Mouse (Mus musculus): ENCODE data around the gene Arl4c. TPM values are rescaled to one million over a fixed set of nuclear protein-coding genes. Genes with fewer than 3 reads are reported as not detected.
A peak's percentile ranks its signal among the peaks of the same experiment; 100 is the strongest.
"Not testable (repeated sequence)": the region's sequence is repeated elsewhere in the genome, so short reads cannot be mapped to it uniquely, and the experiment has no call there.

The Arl4c gene
- polyA plus RNA-seq, 1 experiment from 2014 or later, result 12.1 TPM

DNA sequence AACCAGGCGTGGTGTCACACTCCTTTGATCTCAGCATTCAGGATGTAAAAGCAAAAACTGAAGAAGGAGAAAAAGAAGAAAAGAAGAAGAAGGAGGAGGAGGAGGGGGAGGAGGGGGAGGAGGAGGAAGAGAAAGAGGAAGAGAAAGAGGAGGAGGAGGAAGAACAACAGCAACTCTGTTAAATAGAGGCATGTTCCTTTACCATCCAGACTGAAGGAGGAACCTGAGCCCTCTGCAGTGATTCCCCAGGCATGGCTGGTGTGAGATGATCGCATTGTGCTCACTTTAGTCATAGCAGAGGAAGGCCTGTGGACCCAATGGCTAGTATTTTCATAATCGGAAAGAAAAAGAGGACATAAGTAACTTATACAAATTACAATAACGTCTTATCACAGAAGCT lies 59.3 kb downstream of the Arl4c start:
- H3K9ac ChIP-seq (ENCODE audit: low read length), result no peak overlapping the region
- 86% methylated on average over 4 of the region's 4 CpGs for WGBS
- no peaks in the 10 kb centered on the region for H3K36me3 ChIP-seq (ENCODE audit: control insufficient read depth, insufficient read depth, low read length)
- H3K4me3 ChIP-seq (ENCODE audit: low read depth, low read length), result no peak overlapping the region
- no peak overlapping the region for H3K4me2 ChIP-seq
- DNase-seq (ENCODE audit: low spot score, missing footprints) (no peak), ATAC-seq (ENCODE audit: low FRiP score) (no peak)
- no peaks in the 10 kb centered on the region for H3K9me3 ChIP-seq (ENCODE audit: control insufficient read depth, low read length)
- H3K27me3 ChIP-seq (ENCODE audit: control insufficient read depth, insufficient read depth, low read length), result no peaks in the 10 kb centered on the region
- H3K27ac ChIP-seq (ENCODE audit: low read depth, low read length), result no peak overlapping the region
- H3K4me1 ChIP-seq (ENCODE audit: control insufficient read depth, insufficient read depth, low read length), result peaks cover 7% of the 10 kb centered on the region; the same call in 1 of the 2 replicates

DNA sequence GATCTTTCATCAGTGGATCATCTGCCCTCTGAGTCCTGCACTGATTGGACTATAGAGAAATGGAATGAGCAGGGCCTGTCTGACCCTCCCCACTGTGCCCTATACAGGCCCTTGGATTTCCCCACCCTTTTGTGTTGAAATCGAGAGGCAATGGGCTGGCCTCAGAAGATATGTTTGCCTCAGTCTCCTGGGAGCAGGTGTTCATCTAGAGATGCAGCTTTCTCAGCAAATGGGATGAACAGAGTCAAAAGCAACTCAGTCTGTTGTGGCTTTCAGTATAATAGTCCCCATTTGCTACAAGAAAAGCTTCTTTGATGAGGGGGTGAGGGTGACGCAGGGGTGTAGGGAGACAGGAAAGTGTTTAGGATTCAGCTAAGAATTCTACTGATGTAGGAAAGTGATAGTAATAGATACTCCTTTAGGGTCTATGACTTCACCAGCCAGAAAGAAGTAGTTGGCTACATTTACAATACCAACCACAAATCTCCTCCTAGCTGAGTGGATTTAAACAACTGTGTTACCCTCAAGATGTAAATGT lies 60.3 kb downstream of the Arl4c start:
- Histone ChIP-seq H3K9me3 (ENCODE audit: control insufficient read depth, low read length) (no peaks in the 10 kb centered on the region), H3K4me2 (no peak overlapping the region), H3K36me3 (ENCODE audit: control insufficient read depth, insufficient read depth, low read length) (no peaks in the 10 kb centered on the region), H3K9ac (ENCODE audit: low read length) (no peak overlapping the region), H3K4me3 (ENCODE audit: low read depth, low read length) (no peak overlapping the region), H3K4me1 (ENCODE audit: control insufficient read depth, insufficient read depth, low read length) (peaks cover 7% of the 10 kb centered on the region; the same call in 1 of the 2 replicates), H3K27ac (ENCODE audit: low read depth, low read length) (no peak overlapping the region), H3K27me3 (ENCODE audit: control insufficient read depth, insufficient read depth, low read length) (no peaks in the 10 kb centered on the region)
- no peak for ATAC-seq (ENCODE audit: low FRiP score)
- 75% methylated on average over 2 of the region's 2 CpGs for WGBS
- DNase-seq (ENCODE audit: low spot score, missing footprints), result no peak

DNA sequence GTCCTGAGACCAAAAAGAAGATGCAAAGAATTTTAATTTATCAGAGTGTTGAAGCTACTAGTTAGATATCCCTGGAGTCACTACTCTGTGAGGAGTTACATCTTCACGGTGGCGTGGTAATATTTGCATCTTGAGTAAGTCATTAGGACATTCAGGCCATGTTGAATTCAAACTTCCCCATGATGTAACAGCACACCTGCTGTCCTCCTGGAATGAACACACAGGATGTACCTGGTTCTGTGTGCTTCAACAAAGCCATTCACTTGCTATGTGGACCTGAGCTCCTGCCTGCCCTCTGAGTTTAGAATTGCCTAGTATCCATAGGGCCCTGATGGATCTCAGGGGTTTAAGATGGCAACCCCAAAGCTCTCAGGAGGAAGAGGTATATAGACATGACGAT lies 60.8 kb downstream of the Arl4c start:
- no peak overlapping the region for H3K9ac ChIP-seq (ENCODE audit: low read length)
- peaks cover 7% of the 10 kb centered on the region; the same call in 1 of the 2 replicates for H3K4me1 ChIP-seq (ENCODE audit: control insufficient read depth, insufficient read depth, low read length)
- no peak overlapping the region for H3K27ac ChIP-seq (ENCODE audit: low read depth, low read length)
- no peaks in the 10 kb centered on the region for H3K36me3 ChIP-seq (ENCODE audit: control insufficient read depth, insufficient read depth, low read length)
- WGBS, result 93% methylated on average over 3 of the region's 3 CpGs
- H3K4me3 ChIP-seq (ENCODE audit: low read depth, low read length), result no peak overlapping the region
- ATAC-seq (ENCODE audit: low FRiP score) (no peak), DNase-seq (ENCODE audit: low spot score, missing footprints) (no peak)
- H3K4me2 ChIP-seq, result no peak overlapping the region
- no peaks in the 10 kb centered on the region for H3K27me3 ChIP-seq (ENCODE audit: control insufficient read depth, insufficient read depth, low read length)
- no peaks in the 10 kb centered on the region for H3K9me3 ChIP-seq (ENCODE audit: control insufficient read depth, low read length)

DNA sequence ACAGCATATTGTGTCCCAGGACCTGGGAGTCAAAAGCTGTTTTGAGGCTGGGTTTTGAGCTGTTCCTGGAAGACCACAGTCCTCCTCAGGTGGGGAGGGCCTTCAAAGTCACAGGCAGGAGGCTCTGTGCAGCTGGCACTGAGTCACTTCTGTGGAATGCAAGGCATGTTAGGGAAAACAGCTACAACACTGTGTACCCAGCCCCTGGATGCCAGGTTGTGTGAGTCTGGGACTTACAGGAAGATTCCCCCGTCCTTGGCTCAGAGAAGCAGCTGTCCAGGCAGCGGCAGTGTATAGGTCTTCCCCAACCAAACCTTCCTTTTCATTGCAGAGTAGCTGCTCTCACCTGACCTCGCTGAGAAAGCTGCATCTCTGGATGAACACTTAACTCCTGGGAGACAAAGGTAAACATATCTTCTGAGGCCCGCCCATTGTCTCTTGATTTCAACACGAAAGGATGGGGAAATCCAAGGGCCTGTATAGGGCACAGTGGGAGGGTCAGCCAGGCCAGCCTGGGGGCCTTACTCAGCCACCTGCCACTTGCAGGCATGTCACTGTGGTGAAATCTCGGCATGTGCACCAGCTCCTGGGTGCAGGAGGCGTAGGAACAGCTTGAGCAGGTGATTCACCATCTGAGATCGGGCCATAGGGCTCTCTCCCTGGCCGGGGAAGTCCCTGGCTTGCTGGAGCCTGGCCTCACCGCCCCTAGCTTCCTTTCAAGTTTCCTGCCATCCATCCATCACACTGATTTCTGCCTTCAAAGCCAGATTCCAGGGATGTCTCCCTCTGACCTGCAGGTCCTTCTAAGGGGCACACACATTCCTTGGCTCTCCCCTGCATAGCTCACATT lies 62.4 kb downstream of the Arl4c start:
- Histone ChIP-seq H3K9me3 (ENCODE audit: control insufficient read depth, low read length) (no peaks in the 10 kb centered on the region), H3K4me1 (ENCODE audit: control insufficient read depth, insufficient read depth, low read length) (peaks cover 7% of the 10 kb centered on the region; the same call in 1 of the 2 replicates), H3K4me3 (ENCODE audit: low read depth, low read length) (no peak overlapping the region), H3K36me3 (ENCODE audit: control insufficient read depth, insufficient read depth, low read length) (no peaks in the 10 kb centered on the region), H3K27me3 (ENCODE audit: control insufficient read depth, insufficient read depth, low read length) (no peaks in the 10 kb centered on the region), H3K4me2 (no peak overlapping the region), H3K27ac (ENCODE audit: low read depth, low read length) (no peak overlapping the region), H3K9ac (ENCODE audit: low read length) (no peak overlapping the region)
- 32% methylated on average over 10 of the region's 10 CpGs for WGBS
- DNase-seq (ENCODE audit: low spot score, missing footprints) (peak; percentile 79), ATAC-seq (ENCODE audit: low FRiP score) (no peak)

DNA sequence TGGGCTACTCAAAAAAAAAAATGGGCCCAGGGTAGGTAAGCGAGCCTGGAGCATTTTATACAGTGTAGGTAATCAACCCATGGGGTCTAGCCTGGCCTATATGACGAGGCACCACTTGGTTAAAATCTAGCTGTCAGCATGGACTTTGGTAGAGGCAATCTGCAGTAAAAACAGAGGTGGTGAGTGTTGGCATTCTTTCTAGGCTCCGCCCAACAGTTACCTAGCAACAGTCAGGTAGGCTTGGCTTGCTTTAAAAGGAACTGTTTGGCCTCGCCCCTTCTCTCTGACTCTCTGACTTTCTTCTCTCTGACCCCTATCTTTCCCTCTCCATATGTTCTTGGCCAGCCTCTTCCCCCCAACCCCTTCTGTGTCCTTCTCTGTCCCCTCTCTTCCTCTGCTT lies 63.4 kb downstream of the Arl4c start:
- H3K9ac ChIP-seq (ENCODE audit: low read length), result no peak overlapping the region
- H3K36me3 ChIP-seq (ENCODE audit: control insufficient read depth, insufficient read depth, low read length), result no peaks in the 10 kb centered on the region
- no peak overlapping the region for H3K4me2 ChIP-seq
- H3K4me3 ChIP-seq (ENCODE audit: low read depth, low read length), result no peak overlapping the region
- H3K4me1 ChIP-seq (ENCODE audit: control insufficient read depth, insufficient read depth, low read length), result peaks cover 7% of the 10 kb centered on the region; the same call in 1 of the 2 replicates
- 64% methylated on average over 4 of the region's 4 CpGs for WGBS
- DNase-seq (ENCODE audit: low spot score, missing footprints) (peak; percentile 21), ATAC-seq (ENCODE audit: low FRiP score) (no peak)
- no peaks in the 10 kb centered on the region for H3K27me3 ChIP-seq (ENCODE audit: control insufficient read depth, insufficient read depth, low read length)
- H3K27ac ChIP-seq (ENCODE audit: low read depth, low read length), result no peak overlapping the region
- no peaks in the 10 kb centered on the region for H3K9me3 ChIP-seq (ENCODE audit: control insufficient read depth, low read length)

DNA sequence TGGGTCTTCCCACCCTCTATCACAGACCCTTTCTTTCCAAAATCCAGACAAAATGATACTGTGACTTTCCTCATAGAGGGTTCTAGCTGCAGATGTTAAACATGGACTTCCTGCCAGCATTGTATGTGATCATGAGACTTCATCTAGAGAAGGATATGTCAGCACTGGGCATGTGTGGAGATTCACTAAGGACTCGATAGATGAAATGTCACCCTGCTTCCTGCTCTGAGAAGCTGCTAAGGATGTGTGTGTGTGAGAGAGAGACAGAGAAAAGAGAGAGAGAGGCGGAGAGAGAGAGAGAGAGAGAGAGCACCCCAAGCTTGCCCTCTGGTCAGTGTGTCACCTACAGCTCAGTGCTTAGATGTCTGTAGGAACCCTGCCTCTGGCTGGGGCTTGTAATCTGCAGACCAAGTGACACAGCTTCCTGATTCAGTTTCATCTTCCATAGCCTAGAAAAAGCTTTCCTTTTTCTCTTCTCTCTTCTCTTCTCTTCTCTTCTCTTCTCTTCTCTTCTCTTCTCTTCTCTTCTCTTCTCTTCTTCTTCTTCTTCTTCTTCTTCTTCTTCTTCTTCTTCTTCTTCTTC lies 65.4 kb downstream of the Arl4c start:
- not testable (repeated sequence) for H3K27me3 ChIP-seq (ENCODE audit: control insufficient read depth, insufficient read depth, low read length); DNase-seq (ENCODE audit: low spot score, missing footprints); H3K4me1 ChIP-seq (ENCODE audit: control insufficient read depth, insufficient read depth, low read length); H3K4me3 ChIP-seq (ENCODE audit: low read depth, low read length); H3K27ac ChIP-seq (ENCODE audit: low read depth, low read length); ATAC-seq (ENCODE audit: low FRiP score); H3K4me2 ChIP-seq; H3K36me3 ChIP-seq (ENCODE audit: control insufficient read depth, insufficient read depth, low read length); H3K9ac ChIP-seq (ENCODE audit: low read length); H3K9me3 ChIP-seq (ENCODE audit: control insufficient read depth, low read length)
- WGBS, result 79% methylated on average over 2 of the region's 2 CpGs

DNA sequence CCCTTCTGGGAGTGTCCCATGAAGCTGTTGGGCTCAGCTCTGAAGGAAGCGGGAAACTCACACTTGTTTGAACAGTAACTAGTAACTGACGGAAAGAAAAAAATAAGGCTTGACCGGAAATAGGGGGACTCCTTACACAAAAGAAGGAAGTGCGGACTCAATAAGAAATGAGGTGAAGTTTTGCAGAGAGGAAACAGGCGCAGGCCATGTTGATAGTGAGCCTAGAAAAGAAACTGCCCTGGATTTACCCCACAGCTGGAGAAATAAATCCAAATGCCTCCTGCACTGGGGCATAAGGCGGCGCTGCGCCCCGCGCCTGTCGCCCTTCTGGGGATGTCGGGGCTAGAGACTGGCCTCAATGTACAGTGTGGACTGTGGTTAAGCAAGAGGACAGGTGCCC lies 66.4 kb downstream of the Arl4c start:
- H3K4me2 ChIP-seq, result no peak overlapping the region
- ATAC-seq (ENCODE audit: low FRiP score), result no peak

DNA sequence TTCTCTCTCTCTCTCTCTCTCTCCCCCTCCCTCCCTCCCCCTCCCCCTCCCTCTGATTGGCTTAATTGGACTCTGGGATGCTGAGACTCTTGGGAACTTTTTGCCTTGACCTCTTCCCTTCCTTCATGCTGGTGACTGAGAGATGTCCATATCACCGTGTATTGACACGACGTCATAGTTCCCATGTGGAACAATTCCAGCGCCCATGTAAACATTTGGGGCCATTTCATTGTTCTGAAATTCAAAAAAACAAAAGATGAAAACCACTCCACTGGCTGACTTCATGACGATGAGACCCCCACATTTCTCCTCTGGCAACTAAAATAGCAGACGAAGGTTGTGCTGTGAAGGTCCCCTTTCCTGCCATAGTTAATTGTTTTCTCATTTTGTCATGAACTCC lies 69.2 kb downstream of the Arl4c start:
- H3K36me3 ChIP-seq (ENCODE audit: control insufficient read depth, insufficient read depth, low read length), result no peaks in the 10 kb centered on the region
- no peak overlapping the region for H3K4me3 ChIP-seq (ENCODE audit: low read depth, low read length)
- no peak overlapping the region for H3K4me2 ChIP-seq
- WGBS, result 73% methylated on average over 6 of the region's 6 CpGs
- H3K27me3 ChIP-seq (ENCODE audit: control insufficient read depth, insufficient read depth, low read length), result no peaks in the 10 kb centered on the region
- H3K9me3 ChIP-seq (ENCODE audit: control insufficient read depth, low read length), result no peaks in the 10 kb centered on the region
- peaks cover 3% of the 10 kb centered on the region; the same call in 1 of the 2 replicates for H3K4me1 ChIP-seq (ENCODE audit: control insufficient read depth, insufficient read depth, low read length)
- no peak overlapping the region for H3K27ac ChIP-seq (ENCODE audit: low read depth, low read length)
- DNase-seq (ENCODE audit: low spot score, missing footprints), result peak; percentile 23
- H3K9ac ChIP-seq (ENCODE audit: low read length), result no peak overlapping the region
- no peak for ATAC-seq (ENCODE audit: low FRiP score)

More for the DNA sequence above, 66.4 kb downstream of the Arl4c start:
- DNase-seq (ENCODE audit: low spot score, missing footprints), result peak; percentile 23
- H3K27ac ChIP-seq (ENCODE audit: low read depth, low read length), result no peak overlapping the region
- 91% methylated on average over 12 of the region's 12 CpGs for WGBS
- no peaks in the 10 kb centered on the region for H3K36me3 ChIP-seq (ENCODE audit: control insufficient read depth, insufficient read depth, low read length)
- no peaks in the 10 kb centered on the region for H3K27me3 ChIP-seq (ENCODE audit: control insufficient read depth, insufficient read depth, low read length)
- no peak overlapping the region for H3K4me3 ChIP-seq (ENCODE audit: low read depth, low read length)
- peaks cover 10% of the 10 kb centered on the region; the same call in 1 of the 2 replicates for H3K4me1 ChIP-seq (ENCODE audit: control insufficient read depth, insufficient read depth, low read length)
- no peak overlapping the region for H3K9ac ChIP-seq (ENCODE audit: low read length)
- H3K9me3 ChIP-seq (ENCODE audit: control insufficient read depth, low read length), result no peaks in the 10 kb centered on the region

DNA sequence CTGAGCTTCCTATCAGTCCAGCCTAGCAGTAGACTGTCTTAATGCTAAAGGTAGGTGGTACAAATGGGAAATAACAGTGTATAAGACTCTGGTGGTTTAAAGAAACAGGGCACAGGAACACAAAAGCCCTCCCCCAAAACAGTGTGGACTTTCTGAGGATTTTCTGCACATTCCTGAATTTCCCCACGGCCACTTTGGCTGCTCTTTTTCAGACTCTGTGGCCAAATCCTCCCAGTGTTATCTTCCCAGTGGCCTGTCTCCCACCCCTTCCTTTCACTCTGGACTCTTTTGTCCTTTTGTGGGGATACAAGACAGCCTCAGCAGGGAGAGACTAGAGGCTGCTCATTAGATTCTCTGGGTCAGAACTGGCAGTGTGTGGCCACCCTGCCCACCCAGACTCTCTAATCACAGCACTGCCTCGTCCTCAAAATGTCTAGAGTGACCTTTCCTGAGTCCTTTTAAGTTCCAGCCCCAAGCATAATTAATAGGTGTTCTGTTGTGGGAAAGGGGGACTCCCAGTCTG lies 72.0 kb downstream of the Arl4c start:
- peak; percentile 81 for DNase-seq (ENCODE audit: low spot score, missing footprints)
- WGBS, result 14% methylated on average over 2 of the region's 2 CpGs
- H3K4me3 ChIP-seq (ENCODE audit: low read depth, low read length), result no peak overlapping the region

More for the DNA sequence above, 72.0 kb downstream of the Arl4c start:
- ATAC-seq (ENCODE audit: low FRiP score), result no peak
- peaks cover 3% of the 10 kb centered on the region; the same call in 1 of the 2 replicates for H3K4me1 ChIP-seq (ENCODE audit: control insufficient read depth, insufficient read depth, low read length)
- H3K36me3 ChIP-seq (ENCODE audit: control insufficient read depth, insufficient read depth, low read length), result no peaks in the 10 kb centered on the region
- H3K27me3 ChIP-seq (ENCODE audit: control insufficient read depth, insufficient read depth, low read length), result no peaks in the 10 kb centered on the region
- no peak overlapping the region for H3K9ac ChIP-seq (ENCODE audit: low read length)
- H3K4me2 ChIP-seq, result no peak overlapping the region
- no peaks in the 10 kb centered on the region for H3K9me3 ChIP-seq (ENCODE audit: control insufficient read depth, low read length)
- no peak overlapping the region for H3K27ac ChIP-seq (ENCODE audit: low read depth, low read length)
